Mouse (Mus musculus) retina, postnatal 7 days (tissue): ENCODE measurements at regions not wholly inside any gene's neighbourhood (a gene's known extent, or its start where the extent isn't known, plus 50 kb on each side); places are given as distances from the start of the nearest gene placed in this dataset.

ENCODE experiments used
- DNase-seq: peaks from one replicate; pipeline ENCODE4 v3.0.0-alpha.2; 2012; ENCODE audit warnings: low read depth, low spot score

DNA sequence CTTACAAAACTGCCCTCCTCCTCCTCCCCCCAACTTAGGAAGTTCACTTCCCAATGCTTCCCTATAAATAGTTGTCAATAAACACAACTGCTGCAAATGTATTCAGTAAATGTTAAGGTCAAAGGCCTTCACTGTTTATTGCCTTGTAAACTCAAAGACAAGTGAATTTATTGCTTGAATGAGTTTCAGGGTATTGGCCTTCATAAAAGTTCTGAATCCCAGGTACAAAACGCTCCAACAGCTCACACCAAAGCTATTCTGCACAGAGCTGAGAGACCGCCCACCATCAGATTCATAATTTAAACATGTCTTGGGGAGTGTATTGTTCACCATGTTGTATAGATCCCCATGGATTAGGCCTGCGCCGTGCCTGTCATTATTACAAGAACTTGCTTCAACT lies 53.9 kb upstream of the Cdkn3 start:
- no peak for DNase-seq

DNA sequence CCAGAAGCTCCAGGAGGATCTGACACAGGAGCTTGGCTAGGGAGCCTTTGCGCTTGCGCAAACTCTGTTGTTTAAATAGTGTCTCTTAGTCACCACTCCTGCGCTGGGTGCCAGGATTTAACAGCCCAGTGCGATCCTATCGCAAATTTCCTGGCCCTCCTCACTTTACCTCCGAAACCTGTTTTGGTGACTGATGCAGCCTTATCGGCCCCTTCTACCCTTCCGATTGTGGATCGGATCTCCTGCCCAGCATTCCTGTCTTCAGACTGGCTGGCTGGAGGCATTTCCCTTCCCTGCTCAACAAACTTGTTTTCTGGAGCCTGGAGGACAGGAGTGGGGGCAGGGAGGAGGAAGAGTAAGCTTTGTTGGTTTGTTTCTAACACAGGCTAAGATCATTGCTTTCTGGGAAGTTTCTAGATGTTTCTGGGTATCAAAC lies 56.0 kb upstream of the Cdkn3 start:
- no peak for DNase-seq

GRCm38 (mm10) chr14:46702669-46703435 lies 57.5 kb upstream of the Cdkn3 start:
- peak; percentile 44 for DNase-seq

- DNase-seq, result no peak
Observed at GRCm38 (mm10) chr14:46692571-46692970, 67.8 kb upstream of the Cdkn3 start.

DNA sequence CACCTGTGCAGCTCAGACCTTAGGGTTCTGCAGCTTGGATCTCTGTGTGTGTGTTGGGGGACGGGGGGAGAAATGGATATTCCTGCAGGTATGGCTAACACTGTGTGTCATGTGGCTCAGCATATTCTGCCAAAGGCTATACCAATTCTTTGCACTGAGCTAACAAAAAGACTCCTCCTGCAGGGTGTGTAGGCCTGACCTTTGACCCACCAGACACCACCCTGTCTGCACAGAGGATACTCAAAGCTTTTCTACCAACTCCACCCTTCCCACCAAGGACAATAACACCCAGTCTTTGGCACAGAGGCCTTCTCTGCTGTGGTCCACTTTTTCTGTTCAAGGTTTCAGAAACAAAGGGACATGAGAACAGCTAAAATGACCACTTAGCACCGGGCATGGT lies 68.3 kb upstream of the Cdkn3 start:
- no peak for DNase-seq

DNA sequence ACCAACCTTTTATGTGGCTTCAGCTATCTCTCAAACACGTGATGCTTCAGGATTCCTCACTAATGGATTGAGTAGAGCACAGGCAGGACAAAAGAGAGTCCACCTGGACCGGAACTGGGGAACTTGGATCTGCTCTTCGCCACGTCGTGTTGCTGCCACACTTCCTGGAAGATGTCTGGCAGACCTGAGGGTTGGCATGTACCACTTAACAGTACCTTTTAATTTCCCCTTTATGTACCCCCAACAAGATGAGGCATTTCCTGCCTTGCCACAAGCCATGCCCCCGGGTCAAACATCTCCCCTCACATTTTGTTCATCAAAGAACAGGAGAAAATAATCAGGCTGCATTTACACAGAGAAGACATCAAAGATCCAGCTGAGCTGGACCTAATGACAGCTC lies 77.6 kb upstream of the Cdkn3 start:
- no peak for DNase-seq

DNA sequence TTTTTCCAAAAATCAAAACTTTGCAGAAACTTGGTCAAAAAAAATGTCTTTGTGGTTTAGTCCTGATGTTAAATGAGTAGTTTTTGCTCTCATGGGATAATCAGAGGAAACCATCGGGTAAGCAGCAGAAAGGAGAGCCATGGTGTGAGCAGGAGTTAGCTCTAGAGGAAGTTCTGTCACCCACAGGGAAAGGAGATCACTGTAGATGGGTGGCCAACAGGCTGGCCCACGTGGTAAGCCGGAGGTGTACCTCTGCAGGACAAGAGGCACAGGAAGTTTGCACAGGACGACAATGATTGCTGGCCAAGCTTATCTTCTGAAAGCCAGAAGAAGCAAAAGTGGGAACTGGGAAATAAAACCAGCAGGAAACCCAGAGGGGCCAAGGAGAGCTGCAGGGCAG lies 81.4 kb upstream of the Cdkn3 start:
- DNase-seq, result no peak

DNA sequence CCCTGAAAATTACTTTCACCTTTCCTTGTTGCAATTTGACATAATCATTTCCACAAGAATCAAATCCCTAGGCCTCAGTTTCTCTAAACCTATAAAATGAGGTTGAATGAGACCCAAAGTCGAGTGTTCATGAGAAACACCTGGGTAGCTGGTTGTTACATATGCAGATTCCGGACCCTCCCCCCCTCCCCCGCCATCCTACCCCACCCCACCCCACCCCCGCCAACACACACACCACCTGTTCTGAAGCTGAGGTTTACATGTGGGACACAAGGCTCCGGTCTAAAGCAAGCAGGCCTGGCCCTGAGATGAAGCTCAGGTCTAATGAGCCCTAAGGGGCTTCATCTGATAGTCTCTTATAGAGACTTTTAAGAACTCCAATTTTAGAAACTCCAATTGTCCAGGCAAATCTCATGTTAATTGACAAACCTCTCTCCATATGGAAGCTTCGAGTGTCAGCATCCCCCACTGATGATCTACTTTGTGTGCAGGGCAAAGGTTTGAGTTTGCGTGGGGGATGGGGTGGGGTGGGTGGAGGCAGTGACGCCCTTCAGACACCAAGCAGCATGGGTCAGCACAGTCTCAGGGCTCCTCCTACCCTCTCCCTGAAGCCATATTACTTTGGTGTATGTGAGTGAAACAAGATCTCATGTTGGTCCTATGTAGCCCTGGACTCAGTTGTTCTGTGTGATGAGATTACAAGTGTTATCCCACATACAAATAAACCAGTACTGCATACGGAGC lies 88.7 kb upstream of the Cdkn3 start:
- DNase-seq, result no peak

- no peak for DNase-seq
Observed at GRCm38 (mm10) chr14:46671062-46671461, 89.3 kb upstream of the Cdkn3 start.

GRCm38 (mm10) chr14:46670221-46671046 lies 89.9 kb upstream of the Cdkn3 start:
- DNase-seq, result no peak

- no peak for DNase-seq
Observed at GRCm38 (mm10) chr14:46668275-46668674, 92.1 kb upstream of the Cdkn3 start.

DNA sequence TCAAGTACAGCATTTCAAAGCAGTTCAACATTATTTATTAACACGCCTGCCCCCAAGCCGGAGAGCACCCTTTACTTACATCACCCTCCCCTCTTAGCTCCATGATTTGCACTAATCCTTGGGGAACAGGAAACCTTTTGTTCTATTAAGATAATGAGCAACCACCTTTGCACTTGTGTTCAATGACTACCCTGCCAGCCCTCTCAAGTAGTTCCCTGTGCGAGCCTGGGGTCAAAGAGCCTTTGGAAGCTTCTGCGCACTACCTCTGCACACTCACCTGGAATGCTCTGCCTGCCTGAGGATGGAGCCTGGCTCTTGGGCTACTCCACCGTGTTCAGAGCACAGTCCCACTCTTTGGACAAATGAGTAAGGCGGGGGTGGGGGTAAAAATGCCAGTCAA lies 96.0 kb upstream of the Cdkn3 start:
- no peak for DNase-seq

GRCm38 (mm10) chr14:46663529-46663928 lies 96.8 kb upstream of the Cdkn3 start:
- DNase-seq, result no peak

GRCm38 (mm10) chr14:46661792-46662545 lies 98.4 kb upstream of the Cdkn3 start:
- peak; percentile 17 for DNase-seq

GRCm38 (mm10) chr14:46661118-46661791 lies 99.1 kb upstream of the Cdkn3 start:
- DNase-seq, result no peak

DNA sequence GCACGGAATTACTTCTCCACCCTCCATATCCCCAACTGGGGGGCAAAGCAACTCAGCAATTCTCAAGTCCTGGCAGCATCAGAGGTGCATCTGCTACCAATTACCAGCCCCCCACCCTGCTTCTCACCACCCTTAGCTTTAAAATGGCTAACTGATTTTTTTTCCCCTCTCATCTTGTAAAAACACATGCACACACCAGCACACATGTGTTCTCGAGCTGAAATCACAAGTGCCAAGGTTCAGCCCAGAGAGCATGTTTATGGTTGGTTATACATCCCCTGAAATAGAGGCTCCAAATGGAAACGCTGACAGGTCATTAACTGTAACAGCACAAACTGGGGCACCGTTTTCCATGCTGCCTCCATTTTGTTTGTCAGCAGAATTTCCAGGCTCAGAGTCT lies 101.0 kb upstream of the Cdkn3 start:
- no peak for DNase-seq

- DNase-seq, result no peak
Observed at GRCm38 (mm10) chr14:46656249-46656648, 104.1 kb upstream of the Cdkn3 start.

GRCm38 (mm10) chr14:46647319-46647974 lies 112.9 kb upstream of the Cdkn3 start:
- DNase-seq, result no peak

- no peak for DNase-seq
Observed at GRCm38 (mm10) chr14:46646673-46647318, 113.5 kb upstream of the Cdkn3 start.
